12 mouse cellular contexts compared by ENCODE assay signal in the genomic region with DNA sequence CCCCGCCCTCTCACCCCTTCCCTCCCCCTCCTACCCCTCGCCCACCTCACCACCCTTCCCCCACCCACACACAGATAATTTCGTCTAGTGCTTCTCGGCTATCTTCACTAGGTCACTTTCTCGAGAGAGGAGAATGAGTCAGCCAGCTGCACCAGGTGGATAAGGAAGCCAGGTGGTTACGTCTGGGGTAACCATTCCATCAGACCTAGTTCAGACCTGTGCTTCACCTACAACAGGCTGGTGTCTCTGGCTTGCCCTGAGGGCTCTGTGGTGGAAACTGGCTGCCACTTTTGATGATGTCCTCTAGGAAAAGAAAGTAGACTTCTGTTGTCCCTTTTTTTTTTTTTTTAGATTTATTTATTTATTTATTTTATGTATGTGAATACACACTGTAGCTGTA.
A peak's percentile ranks its signal among the peaks of the same experiment; 100 is the strongest.
DNase-seq lines count a peak whose midpoint lies in the region; ATAC-seq and TF ChIP-seq lines count a peak whose summit lies in the region.
"Had no signal": no experiment of that assay in that cellular context is flagged by ENCODE, and none has a peak within 500 bp of the region (broad histone marks: within the 10 kb centered on the region; RNA-seq: fewer than 3 reads in every experiment).

No protein-coding gene starts in this region.

- peaks cover 9% of the 10 kb centered on the region for H3K4me1 ChIP-seq in heart, embryonic 11.5 days (ENCODE audit: control insufficient read depth, insufficient read depth, low read length)
- no peaks in the 10 kb centered on the region for H3K4me1 ChIP-seq in heart, adult 2 months (ENCODE audit: control insufficient read depth, insufficient read depth, low read length)
- peaks cover 5% of the 10 kb centered on the region for H3K4me1 ChIP-seq in liver, embryonic 11.5 days (replicated peaks; ENCODE audit: control insufficient read depth, insufficient read depth, low read length)
- H3K4me1 ChIP-seq in ES-Bruce4 (ENCODE audit: control insufficient read depth, insufficient read depth, low read length) = peaks cover 15% of the 10 kb centered on the region
- H3K4me1 ChIP-seq in intestine, postnatal 0 days (replicated peaks; ENCODE audit: control insufficient read depth, insufficient read depth, low read length) = no peaks in the 10 kb centered on the region

- no peak overlapping the region for H3K27ac ChIP-seq in heart, embryonic 11.5 days (ENCODE audit: low read depth, low read length)
- no peak overlapping the region for H3K27ac ChIP-seq in heart, adult 2 months
- no peak overlapping the region for H3K27ac ChIP-seq in liver, embryonic 11.5 days (ENCODE audit: low read depth, low read length)
- H3K27ac ChIP-seq in ES-Bruce4 (ENCODE audit: insufficient read depth, low read length) = no peak overlapping the region
- no peak overlapping the region for H3K27ac ChIP-seq in intestine, postnatal 0 days (ENCODE audit: low read depth, low read length)
- H3K27ac ChIP-seq: hindbrain, embryonic 13.5 days; midbrain, embryonic 12.5 days had no signal

- TF ChIP-seq EP300 in heart, adult 2 months (IDR thresholded peaks at IDR 0.05; ENCODE audit: insufficient read depth, low read depth, low read length) = no peak
- no peak for TF ChIP-seq EP300 in ES-Bruce4 (IDR thresholded peaks at IDR 0.05; ENCODE audit: insufficient read depth, low read depth, low read length)

- ATAC-seq in heart, embryonic 11.5 days (replicated peaks; ENCODE audit: insufficient number of reproducible peaks, low FRiP score, low TSS enrichment) = no peak
- ATAC-seq in liver, embryonic 11.5 days (replicated peaks; ENCODE audit: low FRiP score) = peak; percentile 73
- no peak for ATAC-seq in intestine, postnatal 0 days
- ATAC-seq in frontal cortex, adult (ENCODE audit: low TSS enrichment) = no peak

- H3K9ac ChIP-seq in heart, embryonic 11.5 days (ENCODE audit: low read depth, low read length) = 0 out of 2 replicates have a peak overlapping the region, but pooled peaks have one; percentile 52
- H3K9ac ChIP-seq in heart, adult 2 months (ENCODE audit: low read depth, low read length) = no peak overlapping the region
- no peak overlapping the region for H3K9ac ChIP-seq in liver, embryonic 11.5 days (ENCODE audit: low read depth, low read length)
- H3K9ac ChIP-seq in ES-Bruce4 (ENCODE audit: low read depth, poor library complexity, severe bottlenecking) = peak overlapping the region; percentile 11; the same call in 1 of the 2 replicates
- H3K9ac ChIP-seq in intestine, postnatal 0 days (ENCODE audit: low read depth, low read length) = no peak overlapping the region
- H3K9ac ChIP-seq: hindbrain, embryonic 13.5 days; midbrain, embryonic 12.5 days had no signal

- H3K79me2 ChIP-seq in heart, adult 2 months (replicated peaks; ENCODE audit: control insufficient read depth, insufficient read depth, low read length) = no peaks in the 10 kb centered on the region

- no peaks in the 10 kb centered on the region for H3K27me3 ChIP-seq in heart, embryonic 11.5 days (ENCODE audit: control insufficient read depth, insufficient read depth, low read length)
- no peaks in the 10 kb centered on the region for H3K27me3 ChIP-seq in heart, adult 2 months (ENCODE audit: control insufficient read depth, insufficient read depth, low read length)
- H3K27me3 ChIP-seq in liver, embryonic 11.5 days (replicated peaks; ENCODE audit: control insufficient read depth, insufficient read depth, low read length) = no peaks in the 10 kb centered on the region
- no peaks in the 10 kb centered on the region for H3K27me3 ChIP-seq in ES-Bruce4 (ENCODE audit: control insufficient read depth, insufficient read depth, low read length, poor library complexity, severe bottlenecking)
- no peaks in the 10 kb centered on the region for H3K27me3 ChIP-seq in intestine, postnatal 0 days (replicated peaks; ENCODE audit: control insufficient read depth, insufficient read depth, low read length)
- H3K27me3 ChIP-seq: hindbrain, embryonic 13.5 days; midbrain, embryonic 12.5 days had no signal

- H3K9me3 ChIP-seq in heart, embryonic 11.5 days (replicated peaks; ENCODE audit: control insufficient read depth, low read length) = no peaks in the 10 kb centered on the region
- H3K9me3 ChIP-seq in liver, embryonic 11.5 days (ENCODE audit: control insufficient read depth, low read length) = no peaks in the 10 kb centered on the region
- no peaks in the 10 kb centered on the region for H3K9me3 ChIP-seq in ES-Bruce4 (replicated peaks; ENCODE audit: control insufficient read depth, insufficient read depth, low read length, poor library complexity, severe bottlenecking)
- H3K9me3 ChIP-seq in intestine, postnatal 0 days (ENCODE audit: control insufficient read depth) = no peaks in the 10 kb centered on the region
- H3K9me3 ChIP-seq: hindbrain, embryonic 13.5 days; midbrain, embryonic 12.5 days had no signal

- H3K4me3 ChIP-seq in heart, embryonic 11.5 days (ENCODE audit: low read depth, low read length) = peak overlapping the region; percentile 15; the same call in 1 of the 2 replicates
- no peak overlapping the region for H3K4me3 ChIP-seq in heart, adult 2 months
- H3K4me3 ChIP-seq in liver, embryonic 11.5 days (ENCODE audit: low read depth, low read length) = no peak overlapping the region
- H3K4me3 ChIP-seq in ES-Bruce4 (ENCODE audit: low read depth, low read length) = no peak overlapping the region
- no peak overlapping the region for H3K4me3 ChIP-seq in intestine, postnatal 0 days (ENCODE audit: low read depth, low read length)
- H3K4me3 ChIP-seq: hindbrain, embryonic 13.5 days; midbrain, embryonic 12.5 days had no signal

- intact Hi-C loops in heart, adult 2 months (cut with DNase I) = no loop called here

- no peaks in the 10 kb centered on the region for H3K36me3 ChIP-seq in heart, embryonic 11.5 days (ENCODE audit: control insufficient read depth, insufficient read depth, low read length)
- H3K36me3 ChIP-seq in heart, adult 2 months (ENCODE audit: control insufficient read depth, insufficient read depth, low read length) = no peaks in the 10 kb centered on the region
- no peaks in the 10 kb centered on the region for H3K36me3 ChIP-seq in liver, embryonic 11.5 days (ENCODE audit: control insufficient read depth, insufficient read depth, low read length)
- no peaks in the 10 kb centered on the region for H3K36me3 ChIP-seq in ES-Bruce4 (ENCODE audit: control insufficient read depth, insufficient read depth, low read length, poor library complexity, severe bottlenecking)
- H3K36me3 ChIP-seq in intestine, postnatal 0 days (ENCODE audit: control insufficient read depth, insufficient read depth) = no peaks in the 10 kb centered on the region
- H3K36me3 ChIP-seq: hindbrain, embryonic 13.5 days; midbrain, embryonic 12.5 days had no signal

- H3K4me2 ChIP-seq in heart, embryonic 11.5 days = peak overlapping the region; percentile 56
- peak overlapping the region; percentile 48 for H3K4me2 ChIP-seq in liver, embryonic 11.5 days
- H3K4me2 ChIP-seq in intestine, postnatal 0 days (replicated peaks; ENCODE audit: low read depth) = 0 out of 2 replicates have a peak overlapping the region, but pooled peaks have one; percentile 17

- 18% methylated on average over 6 of the region's 6 CpGs for WGBS in heart, embryonic 11.5 days (ENCODE audit: insufficient replicate concordance)
- 28% methylated on average over 6 of the region's 6 CpGs for WGBS in heart, adult 2 months
- 10% methylated on average over 6 of the region's 6 CpGs for WGBS in liver, embryonic 11.5 days
- 24% methylated on average over 6 of the region's 6 CpGs for WGBS in intestine, postnatal 0 days

- no peak for TF ChIP-seq CTCF in heart, adult 2 months (IDR thresholded peaks at IDR 0.05)
- no peak for TF ChIP-seq CTCF in ES-Bruce4 (IDR thresholded peaks at IDR 0.05; ENCODE audit: low read depth, low read length)
- no peak for TF ChIP-seq CTCF in intestine, postnatal 0 days (IDR thresholded peaks at IDR 0.05; ENCODE audit: low read depth)

- TF ChIP-seq POLR2A in heart, adult 2 months (IDR thresholded peaks at IDR 0.05; ENCODE audit: insufficient read depth, low read depth, low read length) = no peak
- no peak for TF ChIP-seq POLR2A in ES-Bruce4 (IDR thresholded peaks at IDR 0.05; ENCODE audit: insufficient read depth, low read length)

- no peak for DNase-seq in heart, adult 2 months
- DNase-seq in liver, embryonic 11.5 days (ENCODE audit: low spot score) = no peak
- DNase-seq in liver = no peak
- DNase-seq in natural killer cell, adult 2 months (ENCODE audit: low spot score in 2 of 2) = no peak
- DNase-seq: B cell, adult 2 months; layer of hippocampus, adult 9-11 months had no signal

Comparison
In these comparisons a context has a peak if more than half of its experiments do, and no peak if none do; other contexts are left out.
1. H3K9ac ChIP-seq: peak in heart, embryonic 11.5 days (single experiment) and ES-Bruce4 (single experiment); none in heart, adult 2 months (single experiment), liver, embryonic 11.5 days (single experiment) and intestine, postnatal 0 days (single experiment).
2. Peak in every context shown above with its lines, with median percentiles within 50 percentile points of each other: H3K4me2 ChIP-seq.